Mouse (Mus musculus): ENCODE measurements around the gene Nek8.
"Not testable (repeated sequence)": the region's sequence is repeated elsewhere in the genome, so short reads cannot be mapped to it uniquely, and the experiment has no call there.

Gene Nek8

GRCm38 (mm10) chr11:78176402-78176862, at the start of gene Nek8, which contains the start of gene Tlcd1:
Gene Nek8 (minus strand): TSS chr11:78176675.
Gene Tlcd1 (plus strand): TSS chr11:78176711.
- peak; percentile 89 for DNase-seq (ENCODE audit: low read depth, low spot score)

- no peak for DNase-seq (ENCODE audit: low read depth, low spot score)
Observed at GRCm38 (mm10) chr11:78223586-78223985, 47.1 kb upstream of the Nek8 start.

GRCm38 (mm10) chr11:78215709-78216317, 39.3 kb upstream of the Nek8 start:
- DNase-seq (ENCODE audit: low read depth, low spot score), result no peak

- DNase-seq (ENCODE audit: low read depth, low spot score), result no peak
Observed at GRCm38 (mm10) chr11:78213086-78213817, 36.8 kb upstream of the Nek8 start.

GRCm38 (mm10) chr11:78211513-78211912, 35.0 kb upstream of the Nek8 start:
- DNase-seq (ENCODE audit: low read depth, low spot score), result no peak

GRCm38 (mm10) chr11:78210615-78211014, 34.1 kb upstream of the Nek8 start:
- no peak for DNase-seq (ENCODE audit: low read depth, low spot score)

- no peak for DNase-seq (ENCODE audit: low read depth, low spot score)
Observed at GRCm38 (mm10) chr11:78209886-78210285, 33.4 kb upstream of the Nek8 start.

- no peak for DNase-seq (ENCODE audit: low read depth, low spot score)
Observed at GRCm38 (mm10) chr11:78207190-78207589, 30.7 kb upstream of the Nek8 start.

GRCm38 (mm10) chr11:78205361-78206206, 29.1 kb upstream of the Nek8 start:
- no peak for DNase-seq (ENCODE audit: low read depth, low spot score)

- DNase-seq (ENCODE audit: low read depth, low spot score), result no peak
Observed at GRCm38 (mm10) chr11:78204287-78204686, 27.8 kb upstream of the Nek8 start.

- DNase-seq (ENCODE audit: low read depth, low spot score), result no peak
Observed at GRCm38 (mm10) chr11:78202372-78202771, 25.9 kb upstream of the Nek8 start.

- DNase-seq (ENCODE audit: low read depth, low spot score), result peak; percentile 38
Observed at GRCm38 (mm10) chr11:78195101-78195863, 18.8 kb upstream of the Nek8 start.

- DNase-seq (ENCODE audit: low read depth, low spot score), result peak; percentile 91
Observed at GRCm38 (mm10) chr11:78194411-78195100, 18.1 kb upstream of the Nek8 start.

GRCm38 (mm10) chr11:78193113-78193512, 16.6 kb upstream of the Nek8 start, which contains the start of gene Proca1:
Gene Proca1 (plus strand): TSS chr11:78193392.
- DNase-seq (ENCODE audit: low read depth, low spot score), result no peak

GRCm38 (mm10) chr11:78190041-78190440, 13.6 kb upstream of the Nek8 start:
- DNase-seq (ENCODE audit: low read depth, low spot score), result no peak

GRCm38 (mm10) chr11:78189234-78190040, 13.0 kb upstream of the Nek8 start:
- peak; percentile 92 for DNase-seq (ENCODE audit: low read depth, low spot score)

GRCm38 (mm10) chr11:78188331-78189233, 12.1 kb upstream of the Nek8 start, which contains the start of gene Rab34:
Gene Rab34 (plus strand): TSS chr11:78188430.
- DNase-seq (ENCODE audit: low read depth, low spot score), result peak; percentile 76

- DNase-seq (ENCODE audit: low read depth, low spot score), result not testable (repeated sequence)
Observed at GRCm38 (mm10) chr11:78184702-78185101, 8.2 kb upstream of the Nek8 start.
